Mouse (Mus musculus) brain, adult 10 weeks (tissue): ENCODE data around the gene Myo1c. TPM values are rescaled to one million over a fixed set of nuclear protein-coding genes. Genes with fewer than 3 reads are reported as not detected.

ENCODE experiments used
- polyA plus RNA-seq: library from polyadenylated mRNA; stranded (reverse); fragments of 350-450 nt; fragmentation: Illumina TruSeq; extraction: RNeasy Lipid Tissue Mini Kit (QIAGEN cat#74804); gene quantifications from one replicate; pipeline ENCODE4 v1.2.3, GENCODE M21; 2015; ENCODE audit warnings: low read depth, low replicate concordance

The Myo1c gene
- 12.5 TPM for polyA plus RNA-seq

DNA sequence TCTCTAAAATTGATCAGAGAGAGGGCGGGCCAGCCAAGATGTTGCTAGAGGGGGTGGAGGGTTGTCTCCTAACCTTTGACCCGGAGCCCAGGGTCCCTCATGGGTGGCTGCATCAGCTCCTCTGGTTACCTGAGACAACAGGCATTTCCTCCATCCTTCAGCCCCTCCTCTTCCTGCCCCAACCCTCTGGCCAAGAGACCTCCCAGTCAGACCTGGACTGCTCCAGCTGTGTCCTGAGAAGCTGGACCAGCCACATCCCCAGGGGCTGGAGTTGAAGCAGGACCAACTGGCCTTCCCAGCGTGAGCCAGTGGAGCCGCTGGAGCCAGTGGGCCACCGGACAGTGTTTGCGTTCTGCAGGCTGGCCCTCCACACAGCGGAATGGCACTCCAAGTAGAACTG lies at the start of gene Myo1c:
TSS of gene Myo1c (plus strand) at position 194 of the 400 bp plus-strand sequence.

DNA sequence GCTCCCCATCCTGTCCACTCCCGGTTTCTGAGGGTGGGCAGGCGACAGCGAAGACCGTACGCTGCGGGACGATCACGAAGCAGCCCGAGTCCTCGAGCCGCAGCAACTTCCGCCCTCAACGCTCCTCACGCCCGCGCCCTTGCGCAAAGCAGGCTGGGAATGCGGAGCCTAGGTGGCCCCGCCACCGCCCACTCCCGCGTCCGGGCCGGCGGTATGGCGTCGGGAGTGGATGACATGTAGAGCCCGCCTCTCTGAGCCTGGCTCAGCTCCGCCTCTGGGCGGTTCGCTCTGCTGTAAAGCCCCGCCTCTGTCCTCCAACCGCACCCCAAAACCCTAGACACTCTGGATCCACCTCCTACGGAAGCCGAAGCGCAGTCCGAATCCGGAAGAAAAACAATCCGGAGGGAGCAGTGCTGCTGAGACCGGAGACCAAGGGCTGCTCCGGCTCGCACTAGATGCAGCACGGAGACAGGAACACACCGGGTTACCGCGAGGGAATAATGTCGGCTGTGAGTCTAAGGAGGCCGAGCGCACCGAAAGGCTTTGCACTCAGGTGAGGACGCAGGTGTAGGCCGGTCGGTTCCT lies 19.6 kb upstream of the Myo1c start, which contains the start of gene Inpp5k:
TSS of gene Inpp5k (plus strand) at position 344 of the 585 bp plus-strand sequence.

DNA sequence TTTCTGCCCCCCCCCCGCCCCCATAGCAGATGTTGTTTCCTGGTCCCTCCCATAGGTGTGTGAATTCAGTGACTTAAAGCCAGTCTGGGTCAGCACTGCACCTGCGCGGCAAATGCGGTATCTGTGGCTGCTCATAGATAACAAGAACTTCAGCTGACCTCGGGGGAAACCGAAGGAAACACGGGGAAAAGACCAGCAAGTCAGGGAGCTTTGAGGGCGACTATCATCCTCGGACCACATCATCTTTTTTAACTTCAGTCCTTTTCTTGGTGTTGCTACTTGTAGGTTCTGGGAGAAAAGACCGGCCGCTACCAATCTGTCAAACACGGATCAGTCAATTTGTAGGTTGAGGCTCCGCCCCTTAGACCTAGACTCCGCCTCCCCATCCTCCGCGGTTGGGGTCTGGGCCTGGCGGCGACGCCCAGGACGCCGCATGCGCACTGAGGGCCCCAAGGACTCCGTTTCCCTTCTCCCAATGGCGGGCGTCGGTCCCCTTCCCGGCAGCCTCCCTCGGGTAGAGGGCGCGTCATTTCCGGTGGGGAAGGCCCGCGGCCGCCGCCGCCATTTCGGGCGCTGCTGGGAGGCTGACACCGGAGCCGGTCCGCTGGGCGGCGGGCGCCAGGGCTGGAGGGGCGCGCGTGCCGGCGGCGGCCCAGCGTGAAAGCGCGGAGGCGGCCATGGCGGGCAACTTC lies 28.6 kb downstream of the Myo1c start, which contains the start of gene Crk:
TSS of gene Crk (plus strand) at position 513 of the 692 bp plus-strand sequence.

Other genes starting within 250 kb of the Myo1c start
- gene Serpinf1, start 227.8 kb upstream of the Myo1c start, polyA plus RNA-seq = 18.2 TPM
- 0.34 TPM for gene Serpinf2, start 210.9 kb upstream of the Myo1c start, polyA plus RNA-seq
- 10.1 TPM for gene Wdr81, start 195.8 kb upstream of the Myo1c start, polyA plus RNA-seq
- gene Tlcd2, start 188.8 kb upstream of the Myo1c start, polyA plus RNA-seq = 1.2 TPM
- gene Prpf8, start 163.7 kb upstream of the Myo1c start, polyA plus RNA-seq = 68.6 TPM
- 1.1 TPM for gene Rilp, start 140.4 kb upstream of the Myo1c start, polyA plus RNA-seq
- gene Scarf1, start 137.0 kb upstream of the Myo1c start, polyA plus RNA-seq = 1.3 TPM
- 23.8 TPM for gene Slc43a2, start 118.8 kb upstream of the Myo1c start, polyA plus RNA-seq
- gene Pitpna, start 62.4 kb upstream of the Myo1c start, polyA plus RNA-seq = 282 TPM
- gene Inpp5k, start 19.5 kb upstream of the Myo1c start, polyA plus RNA-seq = 39.6 TPM
- gene Crk, start 28.8 kb downstream of the Myo1c start, polyA plus RNA-seq = 122 TPM
- 1,053 TPM for gene Ywhae, start 82.4 kb downstream of the Myo1c start, polyA plus RNA-seq
- 22.5 TPM for gene Doc2b, start 145.5 kb downstream of the Myo1c start, polyA plus RNA-seq